8 mouse cellular contexts compared by ENCODE assay signal in genomic region chr13:38527797-38528650, GRCm38 (mm10). TPM values are rescaled to one million over a fixed set of nuclear protein-coding genes. Genes with fewer than 3 reads are reported as not detected.
DNase-seq lines count a peak whose midpoint lies in the region; ATAC-seq and TF ChIP-seq lines count a peak whose summit lies in the region.

No protein-coding gene starts in this region.

- H3K79me2 ChIP-seq in liver, adult 2 months (ENCODE audit: control insufficient read depth, insufficient read depth, low read length), result peaks cover 6% of the 10 kb centered on the region; the same call in 1 of the 2 replicates

- TF ChIP-seq CTCF in bone marrow macrophage, adult 2 months (IDR thresholded peaks at IDR 0.05; ENCODE audit: low read depth, low read length), result no peak
- TF ChIP-seq CTCF in embryonic fibroblast, embryonic 13.5 days (IDR thresholded peaks at IDR 0.05; ENCODE audit: borderline replicate concordance, insufficient read depth, low read length), result no peak
- TF ChIP-seq CTCF in liver, adult 2 months (IDR thresholded peaks at IDR 0.05; ENCODE audit: low read depth, low read length), result no peak

- WGBS in heart, embryonic 11.5 days (ENCODE audit: insufficient replicate concordance), result under 1% methylated on average over 78 of the region's 87 CpGs
- under 1% methylated on average over 80 of the region's 87 CpGs for WGBS in kidney, embryonic 15.5 days
- WGBS in liver, adult 2 months, result under 1% methylated on average over 79 of the region's 87 CpGs

- H3K4me2 ChIP-seq in heart, embryonic 11.5 days, result peak overlapping the region; percentile 89
- peak overlapping the region; percentile 83 for H3K4me2 ChIP-seq in kidney, embryonic 15.5 days

- peak overlapping the region; percentile 74 for H3K27ac ChIP-seq in bone marrow macrophage, adult 2 months (ENCODE audit: insufficient read depth, low read depth, low read length)
- H3K27ac ChIP-seq in embryonic fibroblast, embryonic 13.5 days (ENCODE audit: insufficient read depth, low read length), result peak overlapping the region; percentile 82
- H3K27ac ChIP-seq in heart, embryonic 11.5 days (ENCODE audit: low read depth, low read length), result peak overlapping the region; percentile 97
- H3K27ac ChIP-seq in kidney, embryonic 15.5 days, result peak overlapping the region; percentile 93
- peak overlapping the region; percentile 91 for H3K27ac ChIP-seq in liver, adult 2 months (replicated peaks; ENCODE audit: insufficient read depth, low read depth, low read length)

- no peaks in the 10 kb centered on the region for H3K9me3 ChIP-seq in heart, embryonic 11.5 days (replicated peaks; ENCODE audit: control insufficient read depth, low read length)
- H3K9me3 ChIP-seq in kidney, embryonic 15.5 days (replicated peaks), result no peaks in the 10 kb centered on the region

- no peaks in the 10 kb centered on the region for H3K36me3 ChIP-seq in heart, embryonic 11.5 days (ENCODE audit: control insufficient read depth, insufficient read depth, low read length)
- peaks cover 9% of the 10 kb centered on the region for H3K36me3 ChIP-seq in kidney, embryonic 15.5 days
- peaks cover under 1% of the 10 kb centered on the region; the same call in 1 of the 2 replicates for H3K36me3 ChIP-seq in liver, adult 2 months (ENCODE audit: control insufficient read depth, insufficient read depth, low read length)

- peak overlapping the region; percentile 96 for H3K9ac ChIP-seq in heart, embryonic 11.5 days (ENCODE audit: low read depth, low read length)
- H3K9ac ChIP-seq in kidney, embryonic 15.5 days, result peak overlapping the region; percentile 86
- peak overlapping the region; percentile 84 for H3K9ac ChIP-seq in liver, adult 2 months (ENCODE audit: low read depth, low read length)

- DNase-seq in B cell, adult 2 months, result peak; percentile 96
- peak; percentile 67 for DNase-seq in liver, adult 2 months (ENCODE audit: extremely low read depth, low read depth, low spot score)
- peak; percentile 89 for DNase-seq in spleen, postnatal 36 days (ENCODE audit: low spot score in 2 of 2)

- TF ChIP-seq POLR2A in bone marrow macrophage, adult 2 months (IDR thresholded peaks at IDR 0.05; ENCODE audit: borderline replicate concordance, low read depth, low read length), result no peak
- TF ChIP-seq POLR2A in embryonic fibroblast, embryonic 13.5 days (IDR thresholded peaks at IDR 0.05; ENCODE audit: low read depth, low read length), result peak; percentile 66
- peak; percentile 77 for TF ChIP-seq POLR2A in liver, adult 2 months (IDR thresholded peaks at IDR 0.05; ENCODE audit: extremely low read depth, insufficient read depth, low read length)

- H3K4me1 ChIP-seq in bone marrow macrophage, adult 2 months (ENCODE audit: control insufficient read depth, insufficient read depth, low read length), result peaks cover 14% of the 10 kb centered on the region
- peaks cover 7% of the 10 kb centered on the region for H3K4me1 ChIP-seq in embryonic fibroblast, embryonic 13.5 days (ENCODE audit: control insufficient read depth, insufficient read depth, low read length)
- H3K4me1 ChIP-seq in heart, embryonic 11.5 days (ENCODE audit: control insufficient read depth, insufficient read depth, low read length), result peaks cover 27% of the 10 kb centered on the region
- peaks cover 24% of the 10 kb centered on the region for H3K4me1 ChIP-seq in kidney, embryonic 15.5 days
- H3K4me1 ChIP-seq in liver, adult 2 months (ENCODE audit: control insufficient read depth, insufficient read depth, low read length), result peaks cover 18% of the 10 kb centered on the region

- peak overlapping the region; percentile 80 for H3K4me3 ChIP-seq in bone marrow macrophage, adult 2 months (ENCODE audit: insufficient read depth, low read length)
- H3K4me3 ChIP-seq in embryonic fibroblast, embryonic 13.5 days (ENCODE audit: insufficient read depth, low read length), result peak overlapping the region; percentile 95
- peak overlapping the region; percentile 95 for H3K4me3 ChIP-seq in heart, embryonic 11.5 days (ENCODE audit: low read depth, low read length)
- H3K4me3 ChIP-seq in kidney, embryonic 15.5 days (replicated peaks), result peak overlapping the region; percentile 97
- peak overlapping the region; percentile 67 for H3K4me3 ChIP-seq in liver, adult 2 months (ENCODE audit: insufficient read depth, low read depth, low read length)

- ATAC-seq in heart, embryonic 11.5 days (replicated peaks; ENCODE audit: insufficient number of reproducible peaks, low FRiP score, low TSS enrichment), result peak; percentile 86
- peak; percentile 92 for ATAC-seq in kidney, embryonic 15.5 days (replicated peaks; ENCODE audit: low FRiP score)
- ATAC-seq in monocyte, adult 5-6 weeks (replicated peaks; ENCODE audit: insufficient number of reproducible peaks, low FRiP score, low TSS enrichment, poor library complexity, severe bottlenecking), result peak; percentile 80

- H3K27me3 ChIP-seq in heart, embryonic 11.5 days (ENCODE audit: control insufficient read depth, insufficient read depth, low read length), result no peaks in the 10 kb centered on the region
- H3K27me3 ChIP-seq in kidney, embryonic 15.5 days, result no peaks in the 10 kb centered on the region; the same call in 1 of the 2 replicates
- H3K27me3 ChIP-seq in liver, adult 2 months (ENCODE audit: control insufficient read depth, insufficient read depth, low read length), result no peaks in the 10 kb centered on the region

RNA-seq across cellular contexts. Expression of gene Txndc5, which starts 0.6 kb away (rescaled TPM):
- 41.9 and 46.3 TPM in 2 replicates for polyA plus RNA-seq in bone marrow macrophage, adult 2 months (2012; ENCODE audit: insufficient read depth, insufficient read length, missing spikeins)
- polyA plus RNA-seq in embryonic fibroblast, embryonic 13.5 days (2011; ENCODE audit: insufficient read length, low read depth, missing spikeins), result 315 and 331 TPM in 2 replicates
- polyA plus RNA-seq in heart, embryonic 11.5 days (2014; fragmentation: Nextera tagmentation; extraction: Ambion mirVana), result 205 and 250 TPM in 2 replicates
- 264 and 277 TPM in 2 replicates for polyA plus RNA-seq in kidney, embryonic 15.5 days (2015; fragmentation: Nextera tagmentation; extraction: Ambion mirVana)
- 126 and 160 TPM in 2 replicates for total RNA-seq in liver, adult 2 months (2014; rRNA removed)
- polyA plus RNA-seq in liver, adult 2 months (2012; rRNA removed), result 97.9 and 104 TPM in 2 replicates
- total RNA-seq in monocyte, adult 5-6 weeks (2017), result 47.2 to 86.3 TPM (median 48.3 TPM) in 3 replicates

Comparison
In these comparisons a context has a peak if more than half of its experiments do, and no peak if none do; other contexts are left out.
1. Peak in every context shown above with its lines: DNase-seq, ATAC-seq, H3K4me3 ChIP-seq and H3K27ac ChIP-seq.